Mouse (Mus musculus): Measurements from ENCODE around the gene Erc1. TPM values are rescaled to one million over a fixed set of nuclear protein-coding genes. Genes with fewer than 3 reads are reported as not detected.
"Not testable (repeated sequence)": the region's sequence is repeated elsewhere in the genome, so short reads cannot be mapped to it uniquely, and the experiment has no call there.

Gene Erc1
- polyA plus RNA-seq, 1 experiment: 24.1 TPM

DNA sequence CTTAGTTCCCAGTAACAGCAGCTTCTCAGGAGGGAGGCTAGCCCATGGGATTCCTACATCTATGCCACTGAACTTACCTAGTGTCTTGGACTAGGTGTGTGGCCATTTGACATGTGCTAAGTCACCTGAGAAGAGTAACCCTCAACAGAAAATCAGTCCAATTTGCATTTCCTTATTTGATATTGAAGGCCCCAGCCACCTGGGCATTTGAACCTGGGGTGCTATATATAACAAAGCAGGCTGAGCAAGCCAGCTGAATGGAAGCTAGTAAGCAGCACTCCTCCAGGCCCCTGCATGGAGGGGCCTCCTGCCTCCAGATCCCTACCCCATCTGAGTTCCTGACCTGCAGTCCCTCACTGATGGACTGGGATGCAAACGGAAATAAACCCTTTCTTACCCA, 135.5 kb downstream of the Erc1 start:
- DNase-seq (ENCODE audit: extremely low spot score in 1 of 2, low spot score in 1 of 2): no peak

DNA sequence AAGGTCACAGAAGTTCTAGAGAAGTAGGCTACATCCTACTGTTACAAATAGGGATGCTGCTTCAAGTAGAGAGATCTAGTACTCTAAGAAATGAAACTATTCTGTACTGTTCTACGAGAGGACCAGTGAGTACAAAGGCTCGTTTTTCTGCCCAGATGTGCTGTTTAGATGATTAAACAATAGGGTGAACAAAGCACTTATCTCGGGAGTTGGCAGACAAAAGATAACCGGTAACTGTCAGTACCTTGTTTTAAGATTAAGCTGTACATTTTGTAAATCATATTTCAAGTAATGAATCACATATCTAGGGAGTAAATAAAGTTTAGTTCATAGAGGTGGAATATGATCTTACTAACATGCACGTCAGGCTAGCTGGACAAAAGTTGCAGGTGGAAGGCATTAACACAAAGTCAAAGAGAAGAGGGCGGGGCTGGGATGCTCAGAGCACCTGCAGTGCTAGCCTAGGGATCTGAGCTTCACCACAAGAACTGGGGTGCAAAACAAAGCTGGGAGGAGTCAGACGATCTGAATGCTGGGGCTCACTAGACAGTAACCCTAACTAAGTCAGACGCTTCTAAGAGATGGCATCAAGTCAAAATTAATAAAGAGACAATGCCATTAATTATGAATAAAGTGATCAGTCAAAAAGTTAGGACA, 136.2 kb downstream of the Erc1 start:
- no peak for DNase-seq (ENCODE audit: extremely low spot score in 1 of 2, low spot score in 1 of 2)

DNA sequence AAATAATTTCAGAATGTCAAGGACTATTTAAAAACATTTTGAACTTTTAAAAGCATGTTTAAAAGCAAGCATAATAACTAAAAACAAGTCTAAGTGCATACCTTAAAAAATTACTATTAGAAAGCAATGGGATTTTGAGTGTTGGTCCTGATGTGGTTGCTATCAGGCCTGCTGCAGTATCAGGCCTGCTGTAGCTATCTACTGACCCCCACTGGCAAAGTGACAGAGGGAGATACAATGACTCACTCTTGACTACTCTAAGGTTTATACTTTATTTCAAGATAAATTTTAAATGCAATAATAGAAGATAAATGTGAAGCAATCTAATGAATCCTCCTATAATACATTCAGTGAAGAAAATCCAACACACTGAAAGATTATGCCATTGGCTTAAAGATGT, 138.4 kb downstream of the Erc1 start:
- peak in 1 of 2 experiments; percentile 7 for DNase-seq (ENCODE audit: extremely low spot score in 1 of 2, low spot score in 1 of 2)

DNA sequence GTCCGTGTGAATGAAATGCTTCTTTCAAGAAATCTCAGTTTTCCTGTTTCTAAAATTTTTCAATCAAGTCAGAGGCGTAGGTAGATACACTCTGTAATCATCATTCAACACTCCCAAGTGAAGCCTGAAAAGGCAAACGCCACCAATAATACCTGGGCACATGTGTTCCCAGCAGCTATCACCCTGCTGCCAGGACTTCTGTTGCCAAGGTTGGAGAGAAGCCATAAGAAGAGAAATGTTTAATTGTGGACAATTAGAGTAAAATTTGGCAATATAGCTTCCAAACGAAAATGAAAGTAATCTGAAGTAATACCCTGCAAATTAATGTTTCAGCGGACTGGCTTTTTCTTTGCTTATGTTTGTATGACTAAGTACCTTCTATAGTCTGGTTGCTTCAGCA, 140.1 kb downstream of the Erc1 start:
- no peak for DNase-seq (ENCODE audit: extremely low spot score in 1 of 2, low spot score in 1 of 2)

DNA sequence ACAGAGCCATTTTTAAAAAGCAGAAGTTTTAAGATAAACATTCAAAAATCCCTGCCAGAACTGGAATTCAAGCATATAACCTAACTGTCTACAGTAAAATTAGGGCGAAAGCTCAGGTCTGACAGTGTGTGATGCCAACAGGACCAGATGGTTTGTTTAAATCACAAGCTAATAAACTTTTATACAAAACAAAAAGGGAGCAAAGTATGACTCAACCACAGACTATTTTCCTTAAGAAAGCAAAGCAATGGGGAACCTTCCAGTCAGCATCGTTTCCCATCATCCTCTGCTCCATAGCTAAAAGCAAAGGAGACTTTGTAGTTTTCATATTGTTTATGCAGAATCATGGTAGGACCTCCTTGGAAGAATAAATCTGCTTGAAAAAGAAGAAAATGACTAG, 143.1 kb downstream of the Erc1 start:
- no peak for DNase-seq (ENCODE audit: extremely low spot score in 1 of 2, low spot score in 1 of 2)

DNA sequence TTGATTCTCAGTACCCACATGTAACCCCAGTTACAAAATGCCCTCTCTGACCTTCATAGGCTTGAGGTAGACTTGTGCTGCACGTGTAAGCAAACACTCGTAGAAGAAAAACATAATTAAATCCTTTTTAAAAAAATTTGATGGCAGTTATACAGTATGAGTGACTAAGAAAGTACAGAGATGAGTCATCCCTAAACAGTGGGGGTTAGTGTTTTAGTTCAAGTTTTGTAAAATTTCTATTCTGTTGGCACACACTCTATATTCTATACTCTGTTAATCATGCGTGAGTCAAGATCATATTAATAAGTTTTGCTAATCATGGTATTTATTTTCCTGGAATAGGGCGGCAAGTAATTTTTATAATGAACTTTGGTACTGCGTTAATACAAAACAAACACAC, 155.2 kb downstream of the Erc1 start:
- DNase-seq (ENCODE audit: extremely low spot score in 1 of 2, low spot score in 1 of 2): no peak

DNA sequence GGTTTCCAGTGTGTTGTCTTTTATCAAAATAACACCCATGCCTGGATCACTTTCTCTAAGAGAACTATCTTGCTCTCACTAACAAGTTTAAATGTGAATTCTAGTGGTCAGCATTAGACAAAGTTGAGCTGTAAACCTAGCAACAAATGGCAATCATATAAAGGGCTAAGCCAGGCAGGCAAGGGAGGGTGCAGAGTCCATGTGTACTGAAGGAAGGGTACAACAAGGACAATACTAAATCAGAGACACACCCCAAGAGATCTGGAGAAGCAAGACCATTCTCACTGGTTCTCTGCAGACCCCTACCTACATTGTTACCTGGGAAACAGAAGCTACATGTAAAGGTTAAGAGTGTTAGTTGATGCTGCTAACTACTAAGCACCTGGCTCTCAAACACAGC, 161.5 kb downstream of the Erc1 start:
- no peak for DNase-seq (ENCODE audit: extremely low spot score in 1 of 2, low spot score in 1 of 2)

DNA sequence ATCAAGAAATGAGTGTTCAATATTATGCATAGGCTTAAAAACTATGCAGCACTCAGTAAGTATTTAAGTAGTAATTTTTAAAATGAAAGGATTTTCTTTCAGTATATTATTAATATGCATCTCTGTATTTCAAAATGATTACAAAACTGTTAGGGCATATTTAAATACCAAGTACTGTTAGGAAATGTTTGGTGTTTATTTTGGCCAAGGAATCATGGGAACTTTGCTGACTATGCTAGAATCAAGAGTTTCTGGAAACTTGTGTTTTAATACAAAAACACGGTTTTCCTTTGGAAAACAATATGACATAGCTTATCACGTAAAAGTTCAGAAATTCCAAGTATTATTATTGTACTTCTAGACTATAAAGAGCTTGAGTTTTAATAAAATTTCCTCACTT, 167.2 kb downstream of the Erc1 start:
- DNase-seq (ENCODE audit: extremely low spot score in 1 of 2, low spot score in 1 of 2): no peak

DNA sequence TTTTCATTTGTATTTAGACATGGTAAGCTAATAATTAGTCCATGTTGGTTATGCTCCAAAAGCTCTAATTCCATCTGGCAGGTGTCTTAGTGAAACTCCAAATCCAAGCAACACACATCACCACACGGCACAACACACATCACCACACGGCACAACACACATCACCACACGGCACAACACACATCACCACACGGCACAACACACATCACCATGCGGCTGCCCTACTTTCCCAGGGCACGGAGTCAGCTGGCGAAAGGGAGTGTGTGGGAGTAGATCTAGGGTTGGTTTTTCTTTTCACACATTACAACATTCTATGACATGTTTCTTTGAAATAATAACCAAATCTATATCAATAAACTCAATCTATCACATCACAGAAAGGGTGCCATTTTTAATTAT, 173.2 kb downstream of the Erc1 start:
- DNase-seq (ENCODE audit: extremely low spot score in 1 of 2, low spot score in 1 of 2): no peak

DNA sequence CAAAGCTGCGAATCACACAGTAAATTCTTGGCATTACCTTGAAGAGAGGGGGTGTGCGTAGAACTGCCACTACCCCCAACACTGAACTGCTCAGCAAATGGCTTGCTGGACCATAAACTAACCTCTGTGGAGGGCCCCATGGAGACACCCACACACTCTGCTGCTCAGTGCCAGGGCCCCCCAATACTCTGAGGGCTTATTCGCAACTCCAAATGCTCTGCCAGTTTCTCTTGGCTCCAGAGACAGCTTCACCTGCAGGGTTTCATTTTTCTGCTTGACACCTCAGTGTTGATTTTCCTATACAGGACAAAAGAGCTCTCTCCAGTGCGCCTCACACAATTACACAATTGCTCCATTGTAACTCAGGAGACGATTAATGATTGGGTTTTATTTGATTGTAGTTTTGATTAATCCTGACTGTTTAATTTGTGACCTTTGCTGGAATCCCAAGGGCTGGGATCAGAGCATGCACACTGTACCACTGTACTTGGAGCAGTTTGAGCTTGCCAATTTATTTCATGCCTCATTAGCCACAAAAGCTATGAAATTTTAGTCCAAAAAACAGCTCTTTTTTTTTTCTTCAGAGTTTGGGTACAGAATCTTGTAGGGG, 173.7 kb downstream of the Erc1 start:
- no peak for DNase-seq (ENCODE audit: extremely low spot score in 1 of 2, low spot score in 1 of 2)

DNA sequence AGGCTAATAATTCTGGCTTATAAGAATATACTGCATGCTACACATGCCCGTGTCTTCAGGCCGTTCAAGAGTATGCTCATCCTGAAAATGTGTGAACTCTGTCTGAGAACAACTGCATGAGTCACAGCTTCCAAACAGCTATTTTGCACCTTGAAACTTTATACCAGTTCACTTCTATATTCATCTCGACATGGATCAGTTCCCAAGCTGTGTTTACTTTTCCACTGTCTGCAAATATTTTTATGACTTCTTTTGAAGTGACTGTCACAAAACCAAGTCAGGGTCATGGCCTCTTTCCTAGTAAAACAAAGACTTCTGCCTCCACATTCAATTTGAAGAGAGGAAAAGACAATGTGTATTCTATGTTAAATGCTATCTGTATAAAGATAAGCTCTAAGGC, 178.2 kb downstream of the Erc1 start:
- peak in 1 of 2 experiments; percentile 13 for DNase-seq (ENCODE audit: extremely low spot score in 1 of 2, low spot score in 1 of 2)

DNA sequence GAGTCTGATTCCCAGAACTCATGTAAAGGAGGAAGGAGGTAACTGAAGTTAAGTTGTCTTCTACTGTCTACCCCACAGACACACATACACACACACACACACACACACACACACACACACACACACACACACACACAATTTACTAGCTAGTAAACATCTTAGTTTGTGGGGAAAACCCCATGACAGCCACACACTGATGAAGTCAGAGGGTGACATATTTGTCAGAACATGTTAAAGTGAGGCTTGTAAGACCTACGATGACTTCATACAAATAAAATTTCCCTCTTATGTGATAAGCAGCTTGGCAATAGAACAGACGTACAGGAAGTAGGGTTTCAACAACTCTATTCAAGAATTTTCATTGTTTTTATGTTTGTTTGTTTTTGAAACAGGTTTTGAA, 185.0 kb downstream of the Erc1 start:
- no peak for DNase-seq (ENCODE audit: extremely low spot score in 1 of 2, low spot score in 1 of 2)

DNA sequence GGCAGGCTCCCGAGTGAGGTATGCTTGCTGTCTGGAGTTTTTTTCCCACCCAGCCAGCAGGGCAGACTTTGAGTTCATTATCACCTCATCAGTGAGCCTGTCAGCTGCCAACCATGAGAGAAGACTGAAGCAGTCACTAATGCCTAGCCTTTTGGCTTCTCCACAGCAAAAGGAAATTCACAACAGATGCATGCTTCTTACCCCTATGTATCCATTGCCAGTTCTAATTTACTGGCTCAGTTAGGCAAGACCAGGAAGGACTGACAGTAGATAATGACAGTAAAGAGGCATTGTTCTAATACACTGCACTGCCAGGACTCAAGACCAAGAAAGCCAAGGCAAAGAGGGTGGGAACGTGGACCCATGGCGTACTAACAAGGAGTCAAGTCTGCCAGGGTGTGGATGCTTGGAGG, 186.9 kb downstream of the Erc1 start:
- DNase-seq (ENCODE audit: extremely low spot score in 1 of 2, low spot score in 1 of 2): no peak

DNA sequence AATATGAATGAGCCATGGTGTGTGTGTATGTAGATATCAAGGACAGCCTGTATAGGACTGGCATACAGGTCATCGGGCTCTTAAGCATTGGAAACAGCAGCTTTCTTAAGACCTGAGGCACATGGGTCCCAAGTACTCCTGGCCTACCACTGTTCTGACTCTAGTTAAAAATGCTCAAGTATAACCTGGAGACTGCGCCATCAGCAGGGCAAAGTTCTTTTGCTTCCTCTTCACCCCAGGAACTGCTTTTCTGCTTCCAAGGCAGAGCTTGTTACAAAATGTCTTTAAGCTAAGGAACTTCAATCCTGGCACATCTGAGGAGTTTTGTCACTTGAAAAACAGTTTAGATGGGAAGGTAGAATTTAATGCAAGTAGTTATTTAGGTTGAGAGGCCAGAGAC, 189.5 kb downstream of the Erc1 start:
- DNase-seq (ENCODE audit: extremely low spot score in 1 of 2, low spot score in 1 of 2): no peak

DNA sequence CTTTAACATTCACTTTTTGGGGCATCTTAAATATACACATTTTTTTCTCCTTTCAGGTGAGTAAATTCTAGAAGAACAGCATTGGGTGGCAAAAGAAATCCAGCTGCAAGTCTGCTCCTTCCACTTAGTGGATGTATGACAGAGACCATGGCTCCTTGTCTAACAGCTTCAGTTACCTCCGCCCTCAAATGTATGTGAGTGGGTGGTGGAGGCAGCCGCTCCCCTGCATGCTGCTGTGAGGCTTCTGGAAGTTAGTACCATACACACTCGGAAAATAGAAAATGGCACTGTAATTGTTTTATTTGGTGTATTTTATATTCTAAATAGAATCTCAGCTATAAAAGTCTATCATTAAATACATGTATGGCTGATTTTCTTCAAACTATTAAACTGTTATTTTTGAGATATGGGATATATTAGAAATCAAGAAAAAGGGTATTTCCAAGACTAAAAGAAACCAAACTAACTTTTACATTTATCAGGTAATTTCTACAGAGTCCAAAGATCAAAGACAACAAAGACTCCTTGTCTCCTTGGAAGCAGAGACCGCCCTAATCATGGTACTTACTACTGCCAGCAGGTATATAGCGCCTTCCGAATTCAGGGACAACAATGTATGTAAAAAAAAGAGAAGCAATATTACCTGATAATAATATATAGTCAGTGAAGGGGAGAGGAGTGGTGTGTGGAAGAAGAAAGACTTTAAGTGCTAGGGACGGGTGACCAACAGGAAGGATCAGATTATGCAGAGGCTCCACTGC, 190.4 kb downstream of the Erc1 start:
- no peak for DNase-seq (ENCODE audit: extremely low spot score in 1 of 2, low spot score in 1 of 2)

DNA sequence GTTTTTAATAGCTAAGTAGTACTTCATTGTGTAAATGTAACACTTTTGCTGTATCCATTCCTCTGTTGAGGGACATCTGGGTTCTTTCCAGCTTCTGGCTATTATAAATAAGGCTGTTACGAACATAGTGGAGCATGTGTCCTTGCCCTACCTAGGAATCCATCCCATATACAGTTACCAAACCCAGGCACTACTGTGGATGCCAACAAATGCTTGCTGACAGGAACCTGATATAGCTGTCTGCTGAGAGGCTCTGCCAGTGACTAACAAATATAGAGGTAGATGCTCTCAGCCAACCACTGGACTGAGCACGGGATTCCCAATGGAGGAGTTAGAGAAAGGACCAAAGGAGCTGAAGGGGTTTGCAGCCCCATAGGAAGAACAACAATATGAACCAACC, 193.2 kb downstream of the Erc1 start:
- not testable (repeated sequence) for DNase-seq (ENCODE audit: extremely low spot score in 1 of 2, low spot score in 1 of 2)

DNA sequence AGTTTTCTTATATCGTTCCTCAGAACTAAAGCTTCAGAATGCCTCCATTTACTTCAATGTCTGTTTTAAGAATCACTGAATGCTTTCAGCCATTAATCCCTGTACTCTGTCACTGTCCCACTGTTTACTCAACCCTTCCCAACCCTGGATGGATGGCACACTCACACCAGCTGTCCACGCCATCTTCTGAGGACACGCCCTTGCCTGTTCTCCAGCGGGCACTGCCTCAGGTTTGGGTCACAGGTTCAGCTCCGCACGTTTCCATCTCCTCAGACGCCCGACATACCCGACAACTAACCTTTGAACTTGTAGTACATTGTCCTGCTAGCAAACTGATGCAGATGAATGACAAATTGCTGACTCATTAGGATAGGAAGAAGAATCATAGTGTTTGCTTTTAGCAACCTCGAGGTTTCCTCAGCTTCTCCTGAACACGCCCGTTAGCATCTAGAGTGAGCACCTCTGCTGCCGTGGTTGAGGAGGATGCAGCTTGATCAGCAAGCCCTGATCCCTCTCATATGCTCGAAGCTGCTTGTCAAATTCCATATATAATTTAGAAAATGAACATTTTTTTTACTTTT, 204.0 kb downstream of the Erc1 start:
- no peak for DNase-seq (ENCODE audit: extremely low spot score in 1 of 2, low spot score in 1 of 2)

DNA sequence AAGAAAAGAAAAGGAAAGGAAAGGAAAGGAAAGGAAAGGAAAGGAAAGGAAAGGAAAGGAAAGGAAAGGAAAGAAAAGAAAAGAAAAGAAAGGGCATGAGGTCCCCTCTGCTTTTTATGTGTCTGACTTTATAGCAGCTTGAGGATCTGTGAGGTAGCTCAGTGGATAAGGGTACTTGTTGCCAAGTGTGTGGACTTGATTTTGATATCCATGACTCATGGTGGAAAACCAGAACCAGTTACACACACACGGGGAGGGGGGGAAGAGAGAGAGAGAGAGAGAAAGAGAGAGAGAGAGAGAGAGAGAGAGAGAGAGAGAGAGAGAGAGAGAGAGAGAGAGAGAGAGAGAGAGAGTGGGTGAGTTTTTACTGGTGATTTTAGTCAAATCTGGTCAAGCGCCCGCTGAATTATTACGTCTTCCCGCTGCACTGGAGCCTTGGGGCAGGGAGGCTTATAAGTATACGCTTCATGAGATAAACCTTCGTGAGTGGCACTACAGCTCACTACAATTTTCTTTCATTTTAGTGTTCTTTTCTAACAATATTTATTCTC, 204.7 kb downstream of the Erc1 start:
- no peak for DNase-seq (ENCODE audit: extremely low spot score in 1 of 2, low spot score in 1 of 2)

DNA sequence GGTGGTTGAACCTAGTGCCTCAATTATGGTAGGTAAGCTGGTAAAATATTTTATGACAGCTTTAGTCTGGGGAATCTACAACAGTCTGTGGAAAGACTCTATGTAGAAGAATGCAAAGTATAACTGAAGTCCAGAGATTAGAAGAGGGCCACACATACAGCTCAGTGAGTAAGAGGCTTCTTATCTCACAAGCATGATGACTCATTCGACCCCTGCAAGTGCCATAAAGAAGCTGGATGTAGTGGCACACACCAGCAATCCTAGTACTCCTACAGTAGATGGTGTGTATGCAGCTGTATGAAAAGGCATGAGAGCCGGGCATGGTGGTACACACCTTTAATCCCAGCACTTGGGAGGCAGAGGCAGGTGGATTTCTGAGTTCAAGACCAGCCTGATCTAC, 205.2 kb downstream of the Erc1 start:
- DNase-seq (ENCODE audit: extremely low spot score in 1 of 2, low spot score in 1 of 2): no peak

DNA sequence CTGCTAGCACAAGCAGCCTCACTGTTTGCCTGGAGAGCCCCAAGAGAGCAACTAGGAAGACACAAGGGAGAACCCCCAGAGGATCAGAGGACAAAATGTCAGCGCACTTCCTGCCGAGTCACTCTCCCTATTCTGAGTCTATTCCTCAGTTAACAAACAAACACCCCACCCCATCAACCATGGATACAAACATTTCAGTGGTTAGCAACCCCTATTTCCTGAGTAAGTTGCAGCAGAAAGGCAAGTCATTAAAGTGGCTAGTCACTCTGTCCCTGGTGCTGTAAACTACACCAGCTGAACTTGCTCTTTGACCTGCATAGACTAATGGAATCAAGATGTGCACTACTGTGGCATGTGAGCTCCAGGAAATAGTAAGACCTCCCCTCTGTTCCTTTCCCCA, 212.3 kb downstream of the Erc1 start:
- no peak for DNase-seq (ENCODE audit: extremely low spot score in 1 of 2, low spot score in 1 of 2)

DNA sequence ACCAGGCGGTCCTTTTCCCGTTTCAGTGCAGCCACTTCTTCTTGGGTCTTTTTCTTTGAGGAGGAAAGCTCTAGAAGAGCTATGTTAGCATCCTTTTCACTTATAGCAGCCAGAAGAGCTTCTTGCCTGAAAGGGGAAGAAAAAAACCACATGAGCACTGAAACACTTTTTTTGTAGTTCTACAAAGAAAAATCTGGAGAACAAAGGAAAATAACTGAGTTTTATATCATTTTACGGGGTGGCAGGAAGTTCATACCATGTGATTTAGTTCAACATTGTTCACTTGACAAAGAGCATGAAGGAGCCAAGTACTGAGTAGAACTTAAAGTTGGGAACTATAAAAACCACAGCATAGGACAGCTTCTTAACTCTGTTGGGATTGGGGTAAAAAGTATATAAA, 217.3 kb downstream of the Erc1 start:
- DNase-seq (ENCODE audit: extremely low spot score in 1 of 2, low spot score in 1 of 2): no peak
